Mouse (Mus musculus): ENCODE data around the gene Zfp418.
A peak's percentile ranks its signal among the peaks of the same experiment; 100 is the strongest.
"Not testable (repeated sequence)": the region's sequence is repeated elsewhere in the genome, so short reads cannot be mapped to it uniquely, and the experiment has no call there.

Zfp418 gene

DNA sequence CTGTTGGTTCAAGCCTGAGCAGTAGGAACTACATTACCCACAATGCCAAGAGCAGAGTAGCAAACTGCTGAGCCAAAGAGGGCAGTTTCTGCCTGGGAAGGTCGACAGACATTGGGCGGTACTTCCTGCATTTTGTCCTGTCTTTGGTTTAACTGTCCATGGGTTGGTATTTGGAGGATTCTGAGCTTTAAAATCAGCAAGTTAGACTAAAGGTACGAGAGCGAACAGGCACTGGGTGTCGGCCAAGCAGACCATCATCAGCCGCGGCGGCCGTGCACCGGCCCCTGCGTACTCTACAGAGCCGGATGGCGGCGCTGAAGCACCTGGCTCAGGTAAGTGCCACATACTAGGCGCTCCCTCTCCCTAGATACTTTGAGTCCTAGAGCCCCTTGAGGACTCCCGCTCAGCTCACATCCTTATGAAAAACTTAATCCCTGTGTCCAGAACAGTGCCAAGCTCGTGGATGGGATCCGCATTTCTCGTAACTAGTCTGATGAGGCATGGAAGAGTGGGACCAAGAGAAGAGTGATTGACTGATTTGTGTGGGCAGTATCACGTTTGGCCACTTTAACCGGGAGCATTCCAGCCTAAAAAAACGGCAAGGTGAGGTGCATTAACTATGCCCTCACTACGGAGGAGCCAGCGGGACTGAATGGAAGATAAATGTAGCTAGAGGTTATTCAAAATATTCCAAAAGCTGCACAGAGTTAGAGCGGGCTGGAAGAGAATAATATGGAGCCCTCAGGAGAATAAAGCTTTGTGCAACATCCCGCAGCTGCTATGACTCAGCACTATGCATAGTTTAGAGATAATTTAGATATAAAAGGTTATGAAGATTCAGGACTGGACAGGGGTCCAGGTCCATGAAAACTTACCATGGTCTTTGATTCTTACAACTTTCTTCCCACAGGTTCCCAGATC, at the start of gene Zfp418:
Gene Zfp418, plus strand, starts transcription at position 104 of the 921 bp plus-strand sequence.
- DNase-seq (ENCODE audit: low read depth in 1 of 2, low spot score in 2 of 2), result no peak

DNA sequence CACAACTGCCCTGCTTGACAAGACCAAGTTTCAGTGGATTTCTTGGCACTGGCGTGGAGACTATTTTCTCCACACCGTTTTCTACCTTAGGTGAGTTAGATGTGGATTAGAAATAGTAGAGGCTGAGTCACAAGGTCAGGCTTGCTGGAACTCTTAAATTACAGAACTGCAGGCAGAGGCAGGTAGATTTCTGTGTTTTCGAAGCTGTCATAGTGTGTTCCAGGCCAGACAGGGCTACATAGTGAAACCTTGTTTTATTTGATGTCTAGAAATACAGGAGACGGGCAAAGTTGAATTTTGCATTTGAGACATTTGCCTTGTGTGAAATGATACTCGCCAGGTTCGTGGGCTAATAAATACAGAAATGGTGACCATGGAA, 49.5 kb upstream of the Zfp418 start:
- no peak for DNase-seq (ENCODE audit: low read depth in 1 of 2, low spot score in 2 of 2)

DNA sequence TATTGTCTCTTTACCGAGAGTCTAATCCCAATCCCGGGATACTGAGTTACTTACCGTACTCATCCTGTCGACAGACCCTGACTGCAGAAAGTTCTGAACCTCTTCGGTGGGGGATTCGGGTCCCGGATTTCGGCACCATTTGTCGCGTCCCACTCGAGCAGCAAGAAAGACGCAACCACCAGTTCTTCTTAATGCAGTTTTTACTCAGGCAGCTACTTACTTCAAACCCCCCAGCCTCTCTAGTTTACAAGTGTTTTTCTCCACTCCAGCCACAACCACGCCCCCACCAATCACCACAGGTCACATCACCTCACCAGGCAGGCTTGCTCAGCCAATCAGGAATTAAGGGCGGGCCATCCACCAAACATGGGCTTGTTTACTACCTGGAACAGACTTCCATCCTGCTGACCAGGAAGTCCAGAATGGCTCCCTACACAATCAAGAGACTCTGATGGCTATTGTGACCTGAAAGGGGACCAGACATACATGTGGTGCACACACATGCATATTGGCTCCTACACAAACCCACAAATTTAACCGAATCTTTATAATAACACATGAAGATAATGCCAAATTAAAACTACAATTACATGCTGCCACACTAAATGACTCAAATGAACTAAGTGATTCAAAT, 40.5 kb upstream of the Zfp418 start:
- DNase-seq (ENCODE audit: low read depth in 1 of 2, low spot score in 2 of 2), result not testable (repeated sequence)

DNA sequence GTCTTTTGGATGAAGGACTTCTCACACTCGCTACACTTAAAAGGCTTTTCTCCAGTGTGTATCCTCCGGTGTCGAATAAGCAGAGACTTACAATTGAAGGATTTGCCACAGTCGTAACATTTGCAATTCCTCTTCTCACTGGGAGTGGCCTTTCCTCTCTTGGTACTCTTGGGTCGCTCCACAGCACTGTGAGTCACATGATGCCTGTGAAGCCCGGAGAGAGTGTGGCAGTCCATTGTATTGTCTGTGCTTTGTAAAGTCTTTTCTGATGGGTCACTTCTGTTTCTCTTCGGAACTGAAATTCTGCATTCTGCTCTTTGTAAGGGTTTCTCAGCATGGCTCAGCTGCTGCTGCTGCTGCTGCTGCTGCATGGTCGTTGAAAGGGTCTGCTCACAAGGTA, 38.4 kb upstream of the Zfp418 start:
- no peak for DNase-seq (ENCODE audit: low read depth in 1 of 2, low spot score in 2 of 2)

DNA sequence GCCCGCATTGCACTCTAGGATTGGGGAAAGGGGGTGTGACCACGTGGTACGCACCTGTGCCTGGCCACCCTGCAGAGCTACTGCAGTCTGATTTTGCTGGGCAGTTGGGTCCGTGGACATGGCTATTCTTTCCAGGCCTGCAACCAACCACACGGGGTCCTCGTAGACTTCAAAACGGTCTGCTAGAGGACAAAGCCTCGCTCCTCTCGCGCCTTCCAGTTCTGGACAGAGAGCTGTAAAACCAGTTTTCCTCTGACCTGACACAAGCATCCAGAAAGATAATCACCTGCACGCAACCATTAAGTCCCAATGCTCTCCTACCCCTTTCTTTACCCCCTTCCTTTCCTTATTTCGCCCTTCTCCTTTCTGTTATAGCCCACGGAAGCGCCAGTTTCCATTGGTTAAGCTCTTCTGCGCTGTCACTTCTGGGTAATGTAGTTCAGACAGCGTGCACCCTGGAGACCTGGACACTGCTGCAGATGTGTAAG, 34.7 kb upstream of the Zfp418 start, which contains the start of gene Zfp773:
Gene Zfp773, minus strand, starts transcription at position 377 of the 488 bp plus-strand sequence.
- no peak for DNase-seq (ENCODE audit: low read depth in 1 of 2, low spot score in 2 of 2)

DNA sequence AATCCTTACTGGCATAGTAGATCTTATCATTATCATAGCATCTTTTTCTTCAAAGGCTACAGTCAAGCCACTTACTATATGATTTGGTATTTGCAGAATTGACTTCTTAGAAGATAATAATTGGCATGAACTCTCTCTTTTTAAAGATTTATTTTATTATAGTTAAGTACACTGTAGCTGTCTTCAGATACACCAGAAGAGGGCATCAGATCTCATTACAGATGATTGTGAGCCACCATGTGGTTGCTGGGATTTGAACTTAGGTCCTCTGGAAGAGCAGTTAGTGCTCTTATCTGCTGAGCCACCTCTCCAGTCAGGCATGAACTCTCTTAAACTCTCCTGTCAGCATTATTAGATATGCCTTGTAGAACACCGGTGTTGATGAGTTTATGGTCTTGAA, 26.9 kb upstream of the Zfp418 start:
- no peak for DNase-seq (ENCODE audit: low read depth in 1 of 2, low spot score in 2 of 2)

DNA sequence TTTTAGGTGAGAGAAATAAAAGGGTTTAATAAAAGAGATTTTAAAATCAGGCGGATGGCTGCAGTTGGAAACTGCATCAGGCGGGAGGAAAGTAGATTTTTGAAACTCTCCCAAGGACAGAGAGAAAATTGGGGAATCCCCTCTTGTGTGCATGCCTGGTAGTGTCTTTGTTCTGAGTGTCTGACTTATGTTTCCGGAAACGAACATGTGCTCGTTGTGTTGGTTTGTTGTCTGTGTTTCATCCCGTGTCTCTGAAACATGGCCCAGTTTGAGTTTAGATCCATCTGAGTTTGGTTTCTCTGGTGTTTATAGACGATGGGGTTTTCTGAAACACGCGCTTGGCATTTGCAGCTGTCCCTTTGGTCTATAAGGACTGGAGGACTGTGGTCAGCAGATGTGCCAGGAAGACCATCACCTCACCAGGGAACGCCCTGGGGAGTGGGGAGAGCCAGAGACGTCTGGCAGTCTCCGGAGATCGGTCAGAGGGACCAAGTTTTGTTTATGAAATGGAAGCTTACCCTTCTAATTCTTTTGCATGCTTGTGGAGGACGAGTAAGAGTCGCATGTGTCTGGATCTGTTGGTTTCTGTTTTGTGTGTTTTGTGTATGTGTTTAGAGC, 25.0 kb upstream of the Zfp418 start:
- DNase-seq (ENCODE audit: low read depth in 1 of 2, low spot score in 2 of 2), result no peak

DNA sequence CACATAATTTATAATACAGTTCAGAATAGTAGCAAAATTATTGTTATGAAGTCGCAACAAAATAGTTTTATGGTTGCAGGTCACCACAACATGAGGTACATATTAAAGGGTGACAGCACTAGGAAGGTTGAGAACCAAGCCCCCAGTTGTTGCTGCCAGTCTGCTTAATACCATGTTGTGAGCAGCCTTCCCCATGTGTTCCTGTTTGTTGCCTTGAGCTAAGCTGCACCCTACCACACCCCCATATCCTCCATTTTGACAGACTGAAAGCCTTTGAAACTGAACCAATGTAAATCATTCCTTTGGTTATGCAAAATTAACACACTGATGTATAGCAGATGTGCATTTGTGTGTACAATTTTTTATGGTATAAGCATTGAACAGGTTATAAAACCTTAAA, 14.8 kb downstream of the Zfp418 start:
- DNase-seq (ENCODE audit: low read depth in 1 of 2, low spot score in 2 of 2), result no peak

DNA sequence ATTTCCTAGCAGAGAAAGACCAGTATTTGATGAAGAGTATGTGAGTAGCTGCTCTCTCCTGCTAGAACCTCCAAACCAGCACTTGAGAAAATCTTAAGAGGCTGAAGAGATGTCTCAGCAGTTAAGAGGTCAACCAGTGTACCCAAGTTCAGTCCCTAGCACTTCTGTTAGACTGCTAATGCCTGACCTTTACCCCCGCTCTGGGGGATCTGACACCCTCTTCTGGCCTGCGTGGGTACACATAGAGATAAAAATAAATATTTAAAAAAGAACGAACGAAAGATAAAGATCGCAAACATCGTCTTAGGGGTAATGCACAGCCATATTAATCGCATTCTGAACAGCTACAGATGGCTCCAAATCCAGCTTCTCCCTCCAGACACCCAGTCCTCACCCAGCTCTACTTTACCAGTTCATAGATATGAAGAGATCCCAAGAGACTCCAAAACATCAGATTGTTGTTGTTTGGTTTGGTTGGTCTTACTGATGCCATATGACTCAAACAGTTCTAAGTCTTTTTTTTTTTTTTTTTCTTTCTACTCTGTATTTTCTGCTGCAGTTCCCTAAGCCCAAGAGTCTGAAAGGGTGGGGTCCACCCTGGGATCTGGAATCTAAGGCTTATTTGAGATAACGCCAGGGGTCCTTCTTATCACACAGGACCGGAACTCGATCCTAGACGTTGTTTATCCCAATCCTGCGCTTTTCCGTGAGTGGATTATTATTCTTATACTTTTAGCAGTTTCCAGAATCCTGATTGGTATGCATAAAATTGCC, 16.5 kb downstream of the Zfp418 start:
- DNase-seq (ENCODE audit: low read depth in 1 of 2, low spot score in 2 of 2), result no peak

DNA sequence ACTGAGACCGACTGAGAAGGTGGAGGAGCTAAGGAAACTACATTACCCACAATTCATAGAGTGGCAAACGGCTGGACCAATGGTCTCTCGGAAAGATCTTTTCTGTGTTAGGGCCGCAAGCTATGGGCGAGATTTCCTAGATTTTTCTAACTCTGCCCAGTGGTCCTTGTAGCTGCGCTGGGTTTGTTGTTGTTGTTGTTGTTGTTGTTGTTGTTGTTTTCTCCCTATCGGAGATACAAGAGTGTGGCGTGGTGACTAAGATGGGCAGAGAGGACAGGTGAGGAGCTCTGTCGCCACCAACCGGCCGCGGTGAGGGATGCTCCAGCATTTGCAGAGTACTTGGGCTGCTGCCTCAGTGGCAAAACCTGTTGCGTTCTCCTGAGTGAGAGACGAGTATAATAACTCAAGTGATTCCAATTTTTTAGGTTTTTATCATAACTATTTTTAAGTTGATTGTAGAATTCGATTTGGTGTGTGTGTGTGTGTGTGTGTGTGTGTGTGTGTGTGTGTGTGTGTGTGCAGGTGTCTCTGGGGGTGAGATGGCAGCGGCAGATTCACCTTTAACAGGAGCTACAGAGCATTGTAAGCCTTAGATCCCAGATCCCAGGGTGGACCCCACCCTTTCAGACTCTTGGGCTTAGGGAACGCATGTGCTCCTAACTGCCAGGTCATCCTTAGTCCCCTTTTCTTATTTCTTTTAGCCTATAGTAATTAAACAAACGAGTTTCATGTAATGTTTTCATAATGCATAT, 17.2 kb downstream of the Zfp418 start:
- peak; percentile 9 for DNase-seq (ENCODE audit: low read depth in 1 of 2, low spot score in 2 of 2)

DNA sequence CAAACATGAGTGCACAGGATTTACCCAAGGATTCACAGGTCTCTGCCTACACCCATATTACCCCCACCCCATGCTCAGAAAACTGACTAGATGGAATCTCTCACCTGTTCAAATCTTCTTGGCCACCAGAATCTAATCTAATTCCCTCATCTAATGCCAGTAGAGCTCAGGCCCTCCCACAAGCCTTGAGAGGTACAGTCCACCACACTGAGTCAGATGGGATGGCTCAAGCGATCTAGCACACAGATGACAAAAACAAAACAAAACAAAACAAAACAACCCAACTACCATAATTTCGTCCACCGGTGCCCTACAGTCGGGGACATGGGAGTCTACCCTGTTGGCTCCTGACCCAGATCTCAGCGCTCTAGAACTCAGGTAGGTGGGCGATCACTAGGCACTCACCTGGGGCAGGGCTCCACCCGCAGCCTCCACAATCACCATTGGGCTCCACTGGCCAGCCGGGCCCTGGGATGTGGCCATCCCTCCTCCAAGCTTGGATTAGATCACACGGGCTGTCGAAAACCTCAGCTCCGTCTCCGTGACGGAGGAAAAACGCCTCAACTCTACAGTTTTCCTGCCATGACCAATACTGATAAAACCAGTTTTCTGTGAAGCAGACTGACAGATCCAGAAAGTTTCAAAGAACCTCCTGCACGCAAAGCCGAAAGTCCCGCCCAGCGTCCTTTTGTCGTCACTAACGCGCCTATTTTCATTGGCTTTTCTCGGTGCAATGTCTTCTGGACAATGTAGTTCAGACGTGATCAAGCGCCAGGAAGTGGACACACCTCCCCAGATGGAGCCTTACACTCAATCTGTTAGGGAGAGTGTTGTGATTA, 38.4 kb downstream of the Zfp418 start, which contains the start of gene Zfp772:
Gene Zfp772, minus strand, starts transcription at position 686 of the 839 bp plus-strand sequence.
- DNase-seq (ENCODE audit: low read depth in 1 of 2, low spot score in 2 of 2), result peak in 1 of 2 experiments; percentile 4
